Mouse (Mus musculus) urinary bladder, adult 2 months (tissue): ENCODE results near the gene Wbp1l. TPM values are rescaled to one million over a fixed set of nuclear protein-coding genes. Genes with fewer than 3 reads are reported as not detected.

ENCODE experiments used
- DNase-seq: peaks from one replicate; pipeline ENCODE4 v3.0.0; 2022; ENCODE audit warnings: low spot score
- polyA plus RNA-seq: library from polyadenylated mRNA; depleted of rRNA; stranded (reverse); fragments of >200 nt; gene quantifications from 2 replicates; pipeline ENCODE4 v1.2.3, GENCODE M21; 2012

The Wbp1l gene
- polyA plus RNA-seq, 1 experiment = 60.0 TPM

- no peak for DNase-seq
These were observed 30.9 kb downstream of the Wbp1l start for GRCm38 (mm10) chr19:46629807-46630206.

DNA sequence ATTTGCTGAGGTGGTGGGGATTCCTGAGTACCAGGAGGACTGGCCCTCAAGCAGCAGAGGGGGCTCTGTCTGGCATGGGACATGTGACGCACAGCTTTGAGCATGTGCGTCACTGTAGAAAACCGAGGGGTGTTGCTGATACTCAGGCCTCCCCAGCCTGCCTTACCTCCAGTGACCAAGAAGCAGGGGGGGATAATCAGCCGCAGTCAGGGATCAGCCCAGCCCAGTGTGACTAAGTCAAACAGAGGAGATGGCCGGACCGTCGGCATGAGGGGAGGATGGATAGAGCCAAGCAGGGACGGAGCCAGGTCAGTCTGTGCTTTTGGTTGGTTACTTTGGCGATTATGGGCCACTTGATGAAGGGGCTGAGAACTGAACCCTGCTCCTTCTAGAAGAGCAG lies 32.8 kb downstream of the Wbp1l start:
- no peak for DNase-seq

GRCm38 (mm10) chr19:46635766-46636165 lies 36.9 kb downstream of the Wbp1l start:
- no peak for DNase-seq

DNA sequence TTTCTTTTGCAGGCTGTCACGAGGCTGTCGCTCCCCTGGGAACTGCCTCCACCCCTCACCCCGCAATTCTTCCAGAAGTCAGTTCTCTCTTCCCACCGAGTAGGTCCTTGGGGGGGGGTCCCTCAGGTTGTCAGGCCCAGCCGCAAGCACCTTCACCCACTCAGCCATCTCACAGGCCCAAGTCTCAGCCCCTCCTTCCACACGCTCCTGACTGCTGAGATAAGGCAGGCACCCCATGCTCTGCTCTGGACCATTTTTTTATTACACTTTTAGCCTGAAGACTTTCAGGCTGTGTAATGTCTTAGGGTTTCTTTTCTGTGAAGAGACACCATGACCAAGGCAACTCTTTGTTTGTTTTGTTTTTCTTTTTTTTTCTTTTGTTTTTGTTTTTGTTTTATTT lies 38.7 kb downstream of the Wbp1l start:
- no peak for DNase-seq

DNA sequence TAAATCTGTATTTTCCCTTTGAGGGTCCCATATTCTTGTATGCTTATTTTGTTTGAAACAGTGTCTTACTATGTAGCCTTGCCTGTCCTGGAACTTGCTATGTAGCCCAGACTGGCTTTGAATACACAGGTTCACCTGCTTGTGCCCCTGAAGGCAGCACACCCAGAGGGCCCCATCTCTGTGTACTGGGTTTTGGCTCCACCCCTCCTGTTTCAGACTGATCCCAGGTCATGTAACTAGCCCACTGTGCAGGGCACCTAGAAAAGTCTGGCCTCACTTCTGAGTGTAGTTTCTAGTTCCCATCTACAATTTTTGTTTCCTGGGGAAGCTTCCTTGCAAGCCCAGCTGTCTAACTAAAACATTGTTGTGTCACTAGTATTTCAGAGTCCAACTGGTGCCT lies 40.2 kb downstream of the Wbp1l start:
- DNase-seq = no peak

DNA sequence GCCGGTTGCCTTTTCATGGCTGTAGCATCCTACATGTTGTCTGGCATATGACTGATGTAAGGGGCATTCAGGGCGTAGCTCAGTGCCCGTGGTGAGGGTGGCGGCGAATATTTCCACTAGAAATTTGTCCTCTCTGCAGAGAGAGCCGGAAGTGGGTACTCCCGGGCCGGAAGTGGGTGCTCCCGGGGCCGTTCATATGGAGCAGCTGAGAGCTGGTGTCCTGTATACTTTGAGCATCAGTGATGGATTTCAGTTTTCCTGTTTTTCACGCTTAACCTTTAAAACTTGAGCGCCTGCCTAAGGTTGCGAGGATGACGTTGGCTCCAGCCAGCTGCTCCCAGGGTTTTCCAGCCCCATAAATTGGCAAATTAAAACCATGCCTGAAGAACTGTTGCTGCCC lies 40.6 kb downstream of the Wbp1l start:
- DNase-seq = no peak

- no peak for DNase-seq
These were observed 41.9 kb downstream of the Wbp1l start for GRCm38 (mm10) chr19:46640780-46641179.

DNA sequence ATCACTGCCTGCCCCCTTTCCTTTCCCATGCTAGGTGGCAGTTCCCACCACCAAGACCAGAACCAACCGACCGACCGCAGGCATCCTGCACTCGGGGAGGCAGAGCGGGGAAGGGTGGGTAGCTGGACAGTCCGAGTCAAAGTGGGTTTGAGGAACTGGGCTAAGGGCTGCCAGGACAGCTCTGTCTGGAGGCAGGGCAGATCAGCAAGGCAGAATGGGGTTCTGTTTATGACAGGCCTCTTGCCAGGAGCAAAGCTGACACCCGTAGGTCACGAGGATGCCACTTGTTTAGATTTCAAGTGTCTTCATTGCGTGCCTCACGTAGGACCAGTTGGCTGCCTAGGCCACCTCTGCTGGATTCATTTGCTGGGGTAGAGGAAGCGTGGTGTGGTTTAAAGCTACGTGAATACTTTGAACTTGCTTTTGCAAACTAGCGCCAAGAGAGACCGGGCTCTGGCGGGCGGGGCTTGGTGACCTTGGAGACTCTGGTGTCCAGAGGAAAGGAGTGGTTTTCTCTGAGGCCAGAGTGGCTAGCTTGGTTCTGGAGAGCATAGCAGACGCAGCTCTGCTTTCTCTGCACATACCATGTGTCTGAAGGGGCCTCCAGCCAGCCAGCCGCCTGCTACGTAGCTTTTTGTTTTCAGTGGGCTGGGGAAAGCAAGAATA lies 42.7 kb downstream of the Wbp1l start:
- DNase-seq = no peak

DNA sequence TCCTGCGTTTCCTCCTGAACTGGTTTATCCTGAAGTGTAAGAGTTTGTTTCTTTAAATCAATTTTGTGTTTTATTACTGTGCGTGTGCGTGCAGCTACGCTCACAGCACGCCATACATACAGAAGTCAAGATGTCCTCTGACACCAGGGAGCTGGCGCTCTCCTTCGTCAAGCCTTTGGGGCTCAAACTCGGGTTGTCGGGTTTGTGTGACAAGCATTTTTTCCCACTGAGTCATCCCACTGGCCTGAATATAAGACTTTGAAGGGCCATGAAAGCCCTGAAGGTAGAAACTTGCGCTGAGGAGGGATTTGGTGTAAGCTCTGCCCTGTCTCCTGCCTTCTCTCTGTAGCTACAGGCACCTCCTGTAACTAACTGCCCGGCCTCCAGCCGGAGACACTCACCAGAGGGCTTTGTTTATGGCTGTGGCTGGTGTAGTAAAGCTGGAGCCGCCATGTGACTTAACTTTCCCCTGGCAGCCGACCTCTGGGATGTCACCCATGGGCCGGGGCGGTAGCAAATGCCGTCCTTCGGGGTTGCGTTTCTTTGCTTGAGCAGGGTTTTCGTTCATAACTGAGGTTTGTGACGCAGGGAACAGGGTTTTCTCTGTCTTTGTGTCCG lies 43.4 kb downstream of the Wbp1l start:
- DNase-seq = no peak

DNA sequence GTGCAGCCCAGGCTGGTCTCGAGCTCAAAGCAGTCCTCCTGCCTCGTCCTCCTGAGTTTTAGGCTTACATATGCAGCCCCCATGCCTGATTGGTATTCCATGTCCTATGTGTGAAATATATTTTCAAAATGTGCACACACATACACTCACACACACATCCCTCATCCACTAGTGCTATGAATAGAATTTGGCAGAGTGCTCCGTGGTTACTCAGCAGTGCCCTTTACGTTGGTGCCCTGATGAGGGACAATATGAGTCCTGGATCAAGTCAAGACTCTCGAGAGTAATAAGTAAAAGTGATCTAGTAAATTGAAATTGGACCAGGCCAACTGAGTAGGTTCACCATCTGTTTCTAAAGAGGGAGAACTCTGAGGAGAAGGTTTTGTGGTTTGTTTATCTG lies 44.4 kb downstream of the Wbp1l start:
- DNase-seq = no peak

DNA sequence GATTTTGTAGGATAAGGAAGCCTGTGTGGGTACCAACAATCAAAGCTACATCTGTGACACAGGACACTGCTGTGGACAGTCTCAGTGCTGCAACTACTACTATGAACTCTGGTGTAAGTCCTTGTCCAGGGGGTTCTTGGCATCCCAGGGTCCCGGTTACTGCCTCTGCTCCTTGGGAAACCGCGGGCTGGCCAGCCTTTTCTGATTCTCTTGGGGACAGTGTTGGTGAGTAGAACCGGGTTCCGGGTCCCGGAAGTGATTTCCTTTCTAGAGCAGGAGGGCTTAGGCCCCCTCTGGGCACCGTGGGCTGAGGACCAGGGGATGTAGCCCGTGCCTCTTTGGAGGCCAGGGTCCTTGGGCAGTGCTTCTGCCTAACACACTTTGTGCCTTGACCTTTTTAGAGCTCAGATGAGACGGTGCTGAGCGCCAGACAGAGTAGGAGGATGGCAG lies 45.5 kb downstream of the Wbp1l start:
- DNase-seq = no peak

DNA sequence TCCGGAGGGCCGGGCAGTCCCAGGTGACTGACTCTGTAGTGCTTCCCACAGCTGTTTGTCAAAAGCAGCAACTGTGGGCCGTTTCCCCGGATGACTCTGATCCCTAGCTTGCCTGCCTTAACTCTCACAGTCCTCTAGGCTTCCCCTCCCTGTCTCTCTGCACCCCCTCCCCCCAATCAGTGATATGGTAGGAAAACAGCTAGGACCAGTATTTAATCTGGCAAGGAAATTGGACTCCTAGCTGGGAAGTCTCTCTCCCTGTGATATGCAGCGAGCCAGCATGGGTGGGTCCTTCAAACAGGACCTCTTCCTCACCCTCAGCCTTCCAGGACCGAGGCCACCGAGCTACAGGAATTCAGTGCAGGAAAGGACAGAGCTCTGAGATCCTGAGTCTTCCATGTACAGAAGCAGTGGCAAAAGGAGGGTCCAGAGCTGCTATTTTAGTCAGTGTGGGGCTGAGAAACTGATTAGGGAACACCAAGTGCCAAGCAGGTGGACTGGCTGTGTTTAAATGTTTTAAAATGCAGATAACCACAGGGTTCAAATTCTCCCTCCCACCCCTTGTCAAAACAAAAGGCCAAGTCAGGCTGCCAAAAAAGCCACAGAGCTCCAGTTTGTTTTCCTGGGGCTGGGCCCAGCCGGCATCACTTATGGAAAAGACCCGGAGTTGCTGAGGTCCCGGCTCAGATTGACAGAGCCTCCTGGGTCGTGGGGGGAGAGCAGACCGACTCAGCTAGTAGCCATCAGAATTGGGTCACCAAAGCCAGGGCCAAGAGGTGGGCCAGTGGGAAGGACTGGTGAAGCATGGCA lies 46.1 kb downstream of the Wbp1l start:
- no peak for DNase-seq

GRCm38 (mm10) chr19:46646041-46646481 lies 47.2 kb downstream of the Wbp1l start:
- DNase-seq = no peak

- DNase-seq = no peak
These were observed 48.4 kb downstream of the Wbp1l start for GRCm38 (mm10) chr19:46647254-46647653.

DNA sequence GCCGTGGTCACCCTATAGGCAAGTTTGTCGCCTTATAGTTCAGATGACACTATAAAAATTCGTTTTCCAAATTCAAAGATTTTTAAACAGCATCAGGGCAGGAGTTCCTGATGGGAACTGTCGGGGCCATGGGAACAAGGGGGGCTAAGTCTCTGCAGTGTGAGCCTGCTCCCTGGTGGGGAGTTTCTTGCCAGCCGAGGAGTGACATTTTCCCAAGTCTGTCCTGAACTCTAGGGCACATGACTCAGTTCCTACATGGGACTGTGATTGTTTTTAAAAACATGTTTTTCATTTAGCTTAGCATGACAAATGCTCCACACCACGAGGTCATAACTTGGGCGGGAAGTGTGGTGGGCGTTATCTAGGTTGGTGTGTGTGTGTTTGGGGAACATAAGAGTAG lies 49.0 kb downstream of the Wbp1l start:
- DNase-seq = no peak

- DNase-seq = no peak
These were observed 49.7 kb downstream of the Wbp1l start for GRCm38 (mm10) chr19:46648565-46648964.

- DNase-seq = no peak
These were observed 54.3 kb downstream of the Wbp1l start for GRCm38 (mm10) chr19:46653188-46653587.

- DNase-seq = no peak
These were observed 54.8 kb downstream of the Wbp1l start for GRCm38 (mm10) chr19:46653616-46654235.

GRCm38 (mm10) chr19:46655626-46656025 lies 56.7 kb downstream of the Wbp1l start:
- DNase-seq = no peak

DNA sequence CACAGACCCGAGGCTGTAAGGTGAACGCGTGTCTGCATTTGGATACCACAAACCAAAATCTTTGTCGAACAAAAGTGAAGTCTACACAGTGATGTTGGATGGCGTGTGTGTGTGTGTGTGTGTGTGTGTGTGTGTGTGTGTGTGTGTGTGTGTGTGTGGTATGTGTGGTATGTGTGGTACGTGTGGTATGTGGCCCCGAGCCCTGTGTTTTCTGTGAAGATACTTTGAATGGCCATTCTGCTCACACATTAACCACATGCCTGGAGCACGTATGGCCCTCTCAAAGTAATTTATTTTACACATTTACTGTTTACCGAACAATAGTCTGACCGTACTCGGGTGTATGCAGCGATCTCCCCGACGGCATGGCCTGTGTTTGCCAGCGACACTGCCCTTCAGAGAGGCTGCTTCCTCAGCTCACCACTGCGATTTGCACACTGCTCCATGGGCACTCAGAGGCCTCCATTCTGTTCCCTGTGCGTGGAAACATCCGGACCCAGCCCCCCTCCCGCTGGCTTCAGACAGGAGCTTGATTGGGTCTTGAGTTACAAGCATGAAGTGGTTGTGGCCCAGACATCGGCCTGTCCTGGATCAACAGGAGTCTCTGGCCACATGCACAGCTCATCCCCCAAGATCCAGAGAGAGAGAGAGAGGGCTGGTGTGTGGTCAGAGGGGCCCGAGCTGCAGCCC lies 57.4 kb downstream of the Wbp1l start:
- no peak for DNase-seq

DNA sequence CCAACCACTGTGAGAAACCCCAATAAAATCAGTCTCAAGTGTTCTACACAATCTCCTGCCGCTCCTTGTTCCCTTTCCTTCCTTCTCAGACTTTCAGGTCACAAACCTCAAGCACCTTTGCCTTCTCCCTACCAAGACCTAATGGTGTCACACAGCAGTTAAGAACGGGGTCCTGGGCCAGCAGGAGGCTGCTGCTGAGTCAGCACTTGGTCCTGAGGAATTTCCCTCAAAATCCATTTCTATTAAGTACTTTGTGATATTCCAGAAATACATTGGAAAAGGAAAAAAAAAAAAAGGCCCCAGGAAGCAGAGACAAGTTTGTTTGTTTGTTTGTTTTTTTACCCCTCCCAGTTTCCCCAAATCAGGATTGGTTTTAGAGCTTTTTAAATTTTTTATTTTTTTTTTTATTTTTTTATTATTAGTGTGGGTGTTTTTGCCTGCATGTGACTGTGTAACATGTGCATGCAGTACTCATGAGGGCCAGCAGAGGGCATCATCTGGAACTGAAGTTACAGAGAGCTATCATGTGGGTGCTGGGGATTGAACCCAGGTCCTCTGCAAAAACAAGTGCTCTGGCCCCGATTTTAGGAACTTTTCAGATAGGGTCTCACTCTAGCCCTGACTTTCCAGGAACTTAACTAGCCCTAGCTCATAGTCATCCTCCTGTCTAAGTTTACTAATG lies 58.6 kb downstream of the Wbp1l start:
- DNase-seq = no peak
